Mouse (Mus musculus): ENCODE measurements around the gene Inpp5b. TPM values are rescaled to one million over a fixed set of nuclear protein-coding genes. Genes with fewer than 3 reads are reported as not detected.
A peak's percentile ranks its signal among the peaks of the same experiment; 100 is the strongest.

Gene Inpp5b
- total RNA-seq, 2 experiments from 2014 or later, result 34.8 to 38.5 TPM

- no peak for DNase-seq (ENCODE audit: extremely low spot score in 1 of 2, low spot score in 2 of 2)
- intact Hi-C loops (cut with DNase I), result no loop called here
These were observed 55.3 kb downstream of the Inpp5b start for GRCm38 (mm10) chr4:124796913-124797312.

DNA sequence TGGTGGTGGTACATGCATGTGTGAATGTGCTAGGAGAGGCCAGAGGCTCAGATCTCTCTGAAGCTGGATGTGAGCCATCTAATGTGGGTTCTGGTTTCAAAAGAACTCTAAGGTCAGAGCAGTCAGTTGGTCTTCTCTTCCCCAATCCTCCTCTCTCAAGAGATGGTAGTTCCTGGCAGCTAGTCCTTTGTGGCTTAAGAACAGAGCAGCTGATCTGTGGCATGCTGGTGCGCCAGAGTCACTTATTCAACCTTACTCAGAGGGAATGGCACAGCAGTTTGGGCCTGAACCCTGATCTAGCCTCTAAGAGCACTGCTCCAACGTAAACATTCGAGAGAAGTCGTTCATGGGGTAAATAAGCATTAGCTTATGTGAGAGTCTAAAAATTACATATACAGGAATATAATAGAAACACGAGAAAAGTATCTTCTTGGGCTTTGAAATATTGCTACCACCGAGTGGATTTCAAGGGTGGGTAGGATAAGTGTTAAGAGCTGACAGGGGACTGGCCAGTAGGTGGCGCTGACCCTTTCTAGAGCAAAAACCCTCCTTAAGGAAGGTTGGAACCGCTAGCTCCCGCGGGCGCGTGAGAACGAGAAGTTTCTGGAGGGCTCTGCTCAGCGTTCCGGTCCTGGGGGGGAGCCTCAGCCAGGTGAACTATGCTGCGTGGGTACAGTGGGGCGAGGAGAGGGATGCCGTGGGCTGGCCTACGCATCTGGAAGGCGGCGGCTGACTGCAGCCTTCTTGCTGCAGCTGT is 60.1 kb downstream of the Inpp5b start, which contains the start of gene Mtf1:
Gene Mtf1 (plus strand): TSS at position 553 of the 757 bp plus-strand sequence.
- DNase-seq (ENCODE audit: extremely low spot score in 1 of 2, low spot score in 2 of 2), result peak; percentile 83 to 93
- intact Hi-C loops (cut with DNase I), result loop anchor here (5.0 kb wide), 1 partner anchor 46 kb away; no protein-coding TSS in a partner anchor

DNA sequence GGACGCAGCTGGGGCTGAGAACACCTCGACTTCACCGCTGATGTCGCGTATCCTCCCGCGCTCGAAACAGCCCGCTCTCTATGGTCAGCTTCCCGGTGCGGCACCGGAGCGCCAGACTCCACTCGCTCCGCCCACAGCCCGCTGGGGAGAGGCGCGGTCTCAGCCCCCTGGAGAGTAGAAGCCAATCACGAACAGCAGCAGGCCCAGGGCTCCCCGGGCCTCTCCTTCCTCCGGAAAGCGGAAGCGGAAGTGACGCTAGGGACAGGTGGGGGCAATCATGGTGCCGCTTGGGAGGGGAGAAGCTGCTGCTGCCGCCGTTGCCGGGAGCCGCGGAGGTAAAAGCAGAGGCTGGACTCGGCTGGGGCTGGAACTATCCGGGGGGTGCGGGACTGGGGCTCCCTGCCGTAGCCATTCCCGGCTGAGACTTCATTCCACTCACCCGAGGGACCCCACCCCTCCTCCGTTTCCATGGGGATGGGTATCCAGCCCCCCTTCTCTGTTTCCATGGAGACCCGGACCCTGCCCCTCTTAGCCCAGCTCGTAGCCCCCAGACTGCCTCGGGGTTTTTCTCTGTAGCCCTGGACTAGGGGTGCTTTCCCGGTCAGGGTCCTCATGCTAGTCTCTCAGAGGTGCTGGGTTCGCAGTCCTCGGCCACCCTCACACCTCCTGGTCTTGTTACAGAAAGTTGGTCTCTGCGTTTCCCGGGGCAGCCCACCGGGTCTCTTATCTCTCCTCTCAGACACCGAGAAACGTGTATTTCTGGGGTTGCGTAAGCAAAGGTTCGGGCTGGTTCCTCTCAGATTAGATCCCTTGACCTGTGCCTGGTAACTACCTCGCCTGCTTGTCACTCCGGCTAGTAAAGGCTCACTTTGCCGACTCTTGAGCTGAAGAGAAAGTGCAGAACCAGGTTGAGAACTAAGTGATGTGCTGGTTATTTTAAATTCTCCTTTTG is 60.9 kb downstream of the Inpp5b start:
- peak; percentile 94 to 98 for DNase-seq (ENCODE audit: extremely low spot score in 1 of 2, low spot score in 2 of 2)
- intact Hi-C loops (cut with DNase I), result loop anchor here (5.0 kb wide), 1 partner anchor 45 kb away; no protein-coding TSS in a partner anchor

GRCm38 (mm10) chr4:124803406-124803805 is 61.8 kb downstream of the Inpp5b start:
- no peak for DNase-seq (ENCODE audit: extremely low spot score in 1 of 2, low spot score in 2 of 2)
- intact Hi-C loops (cut with DNase I), result loop anchor here (5.0 kb wide), 1 partner anchor 44 kb away; no protein-coding TSS in a partner anchor

DNA sequence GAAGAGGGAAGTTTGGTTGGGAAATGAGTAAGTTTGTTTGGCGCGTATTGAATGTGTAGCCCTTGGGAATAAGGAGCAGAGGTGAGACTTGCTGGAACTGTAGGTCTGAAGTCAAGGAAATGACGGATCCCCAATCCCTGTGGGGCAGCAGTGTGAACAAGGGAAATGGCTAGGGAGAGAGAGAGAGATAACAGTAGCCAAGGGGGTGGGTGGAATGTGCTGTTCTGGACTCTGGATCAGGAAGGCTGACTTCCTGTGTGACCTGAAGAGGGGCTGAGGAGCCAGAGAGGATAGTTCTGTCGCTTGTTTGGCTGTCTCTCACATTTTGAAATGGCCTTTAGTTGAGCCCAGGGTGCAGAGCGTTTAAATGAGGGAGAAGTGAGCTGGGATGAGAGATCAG is 66.9 kb downstream of the Inpp5b start:
- DNase-seq (ENCODE audit: extremely low spot score in 1 of 2, low spot score in 2 of 2), result no peak
- intact Hi-C loops (cut with DNase I), result no loop called here

DNA sequence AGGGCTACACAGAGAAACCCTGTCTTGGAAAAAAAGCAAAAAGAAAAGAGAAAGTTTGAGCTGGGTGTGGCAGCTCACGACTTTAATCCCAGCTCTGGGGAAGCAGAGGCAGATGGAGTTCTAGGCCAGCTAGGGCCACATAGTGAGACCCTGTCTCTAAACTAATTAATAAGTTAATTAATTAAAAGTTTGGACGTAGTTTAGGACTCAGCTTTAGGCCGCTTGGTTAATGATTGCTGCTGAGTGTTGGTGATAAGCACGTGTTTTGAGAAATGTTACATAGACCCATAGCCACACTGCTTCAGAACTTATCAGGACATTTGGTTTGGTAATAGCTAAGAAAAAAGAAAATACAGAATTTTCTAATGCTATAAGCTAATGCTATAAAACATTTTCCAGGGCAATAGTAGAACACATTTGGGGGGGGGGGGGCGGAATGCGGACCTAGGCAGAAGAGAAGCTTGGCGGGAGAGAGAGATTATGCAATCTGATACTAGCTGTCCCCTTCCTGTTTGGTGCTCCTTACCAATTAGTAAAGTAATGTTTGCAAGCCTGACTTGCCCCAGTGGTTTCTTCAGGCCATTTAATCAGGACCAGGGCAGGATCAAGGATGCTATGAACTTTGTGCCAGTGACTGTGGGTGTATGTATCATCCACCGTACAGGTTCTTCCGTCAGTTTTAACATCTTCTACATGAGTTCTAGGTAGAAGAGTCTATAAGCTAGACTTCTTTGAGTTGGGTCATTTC is 67.7 kb downstream of the Inpp5b start:
- intact Hi-C loops (cut with DNase I), result no loop called here

GRCm38 (mm10) chr4:124810056-124810455 is 68.4 kb downstream of the Inpp5b start:
- DNase-seq (ENCODE audit: extremely low spot score in 1 of 2, low spot score in 2 of 2), result no peak
- intact Hi-C loops (cut with DNase I), result no loop called here

More for the DNA sequence above, 67.7 kb downstream of the Inpp5b start:
- DNase-seq (ENCODE audit: extremely low spot score in 1 of 2, low spot score in 2 of 2), result no peak

DNA sequence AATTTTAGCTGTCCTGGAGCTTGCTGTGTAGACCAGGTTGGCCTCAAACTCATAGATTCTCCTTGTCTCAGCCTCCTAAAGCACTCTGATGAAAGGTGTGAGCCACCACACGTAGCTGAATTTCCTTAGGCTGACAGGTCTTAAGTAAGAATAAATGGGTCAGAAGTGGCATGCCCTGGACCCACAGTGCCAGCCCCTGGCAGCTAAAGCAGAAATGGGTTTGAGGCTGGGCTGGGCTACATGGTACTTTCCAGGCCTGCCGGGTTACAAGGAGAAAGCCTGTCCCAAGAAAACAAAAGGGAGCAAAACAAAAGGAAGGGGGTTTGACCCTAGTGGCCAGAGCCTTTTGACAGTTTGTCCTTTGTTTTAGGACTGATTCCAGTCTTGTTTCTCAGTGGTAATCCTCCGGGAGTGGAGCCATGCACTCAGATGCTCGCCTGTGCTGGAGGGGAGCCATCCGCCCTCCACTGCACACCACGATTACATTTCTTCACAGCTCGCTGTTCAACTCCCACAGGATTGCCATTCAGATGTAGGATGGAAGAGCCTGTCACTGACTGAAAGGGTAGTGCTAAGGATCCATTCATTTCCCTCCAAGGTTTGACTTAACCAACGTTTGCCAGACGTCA is 69.8 kb downstream of the Inpp5b start:
- DNase-seq (ENCODE audit: extremely low spot score in 1 of 2, low spot score in 2 of 2), result peak in 1 of 2 experiments; percentile 40
- intact Hi-C loops (cut with DNase I), result no loop called here

- no peak for DNase-seq (ENCODE audit: extremely low spot score in 1 of 2, low spot score in 2 of 2)
- intact Hi-C loops (cut with DNase I), result no loop called here
These were observed 74.3 kb downstream of the Inpp5b start for GRCm38 (mm10) chr4:124815901-124816300.

DNA sequence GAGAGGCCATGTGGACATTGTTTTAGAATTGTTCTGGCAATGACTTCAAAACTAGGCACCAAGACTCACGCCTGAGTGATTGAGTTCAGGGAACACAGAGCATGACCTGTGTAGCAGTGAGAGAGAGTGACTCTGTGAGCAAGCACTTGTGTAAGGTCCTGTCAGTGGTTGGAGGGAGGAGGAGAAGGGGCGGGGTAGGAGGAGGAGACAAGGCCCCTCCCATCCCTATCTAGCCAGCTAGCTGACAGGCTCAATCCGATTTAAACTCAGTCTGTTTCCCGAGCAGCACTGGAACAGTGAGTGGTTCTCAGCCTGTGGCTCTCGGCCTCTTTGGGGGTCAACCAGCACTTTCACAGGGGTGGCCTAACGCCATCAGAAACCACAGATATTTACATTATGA is 76.2 kb downstream of the Inpp5b start:
- intact Hi-C loops (cut with DNase I), result no loop called here
- DNase-seq (ENCODE audit: extremely low spot score in 1 of 2, low spot score in 2 of 2), result no peak

- intact Hi-C loops (cut with DNase I), result no loop called here
- DNase-seq (ENCODE audit: extremely low spot score in 1 of 2, low spot score in 2 of 2), result no peak
These were observed 77.2 kb downstream of the Inpp5b start for GRCm38 (mm10) chr4:124818832-124819231.

GRCm38 (mm10) chr4:124824967-124825366 is 83.3 kb downstream of the Inpp5b start:
- intact Hi-C loops (cut with DNase I), result no loop called here
- DNase-seq (ENCODE audit: extremely low spot score in 1 of 2, low spot score in 2 of 2), result no peak

DNA sequence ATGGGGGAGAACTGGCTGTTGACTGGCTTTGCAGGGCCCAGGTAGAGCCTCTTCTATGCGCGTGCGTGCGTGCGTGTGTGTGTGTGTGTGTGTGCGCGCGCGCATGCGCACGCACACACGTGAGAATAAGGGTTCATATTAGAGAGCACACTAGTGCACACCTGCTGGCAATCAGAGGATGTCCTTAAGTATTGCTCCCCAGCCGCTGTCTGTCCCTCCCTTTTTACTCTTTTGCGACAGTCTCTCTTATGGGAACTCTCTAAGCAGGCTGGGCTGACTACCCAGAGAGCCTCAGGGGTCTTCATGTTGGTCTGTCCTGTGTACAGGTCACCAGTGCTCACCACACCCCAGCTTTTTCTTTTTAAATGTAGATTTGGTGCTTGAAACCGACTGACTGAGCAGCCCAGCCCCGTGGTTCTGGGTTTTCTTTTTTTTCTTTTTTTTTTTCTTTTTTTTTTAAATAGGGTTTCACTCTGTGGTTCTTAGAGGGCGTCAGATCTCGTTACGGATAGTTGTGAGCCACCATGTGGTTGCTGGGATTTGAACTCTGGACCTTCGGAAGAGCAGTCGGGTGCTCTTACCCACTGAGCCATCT is 83.8 kb downstream of the Inpp5b start:
- intact Hi-C loops (cut with DNase I), result no loop called here
- DNase-seq (ENCODE audit: extremely low spot score in 1 of 2, low spot score in 2 of 2), result no peak

GRCm38 (mm10) chr4:124829671-124830070 is 88.0 kb downstream of the Inpp5b start:
- DNase-seq (ENCODE audit: extremely low spot score in 1 of 2, low spot score in 2 of 2), result no peak
- intact Hi-C loops (cut with DNase I), result no loop called here

DNA sequence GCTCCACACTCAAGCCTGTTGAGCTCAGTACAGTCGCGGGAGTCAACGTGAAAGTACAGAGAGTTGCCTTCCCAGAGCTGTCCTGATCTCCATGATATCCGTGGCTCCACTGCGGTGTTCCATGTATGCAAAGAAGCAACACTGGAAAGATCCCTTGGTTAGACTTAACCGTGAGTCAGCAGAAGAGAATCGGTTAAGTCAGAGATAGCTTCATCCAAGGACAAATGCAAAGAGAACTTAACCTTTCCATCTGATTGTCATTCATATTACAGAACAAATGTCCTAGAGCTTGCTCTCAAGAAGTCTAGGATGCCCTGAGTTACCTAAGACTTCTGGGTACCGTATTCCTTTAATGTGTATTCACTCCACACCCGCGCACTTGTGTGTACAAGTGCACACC is 91.1 kb downstream of the Inpp5b start:
- no peak for DNase-seq (ENCODE audit: extremely low spot score in 1 of 2, low spot score in 2 of 2)
- intact Hi-C loops (cut with DNase I), result no loop called here

GRCm38 (mm10) chr4:124838035-124838700 is 96.5 kb downstream of the Inpp5b start:
- DNase-seq (ENCODE audit: extremely low spot score in 1 of 2, low spot score in 2 of 2), result no peak
- intact Hi-C loops (cut with DNase I), result no loop called here

GRCm38 (mm10) chr4:124840998-124841397 is 99.3 kb downstream of the Inpp5b start:
- no peak for DNase-seq (ENCODE audit: extremely low spot score in 1 of 2, low spot score in 2 of 2)
- intact Hi-C loops (cut with DNase I), result no loop called here

GRCm38 (mm10) chr4:124843493-124843892 is 101.8 kb downstream of the Inpp5b start:
- DNase-seq (ENCODE audit: extremely low spot score in 1 of 2, low spot score in 2 of 2), result peak in 1 of 2 experiments; percentile 52
- intact Hi-C loops (cut with DNase I), result no loop called here

All from left cerebral cortex, postnatal 10 days (tissue).